Mouse (Mus musculus): ENCODE data around the gene Glt1d1. TPM values are rescaled to one million over a fixed set of nuclear protein-coding genes. Genes with fewer than 3 reads are reported as not detected.
A peak's percentile ranks its signal among the peaks of the same experiment; 100 is the strongest.

Gene Glt1d1
- polyA plus RNA-seq, 1 experiment: 0.17 TPM

GRCm38 (mm10) chr5:127610787-127611509 is 21.1 kb upstream of the Glt1d1 start:
- no peak for TF ChIP-seq GATA1 (IDR thresholded peaks at IDR 0.05; ENCODE audit: borderline replicate concordance, low read length)
- no peak for TF ChIP-seq FLI1 (IDR thresholded peaks at IDR 0.05; ENCODE audit: low read length)
- Histone ChIP-seq H3K27me3 (replicated peaks) (no peaks in the 10 kb centered on the region), H3K4me3 (replicated peaks) (peak overlapping the region; percentile 73), H3K4me1 (peaks cover 89% of the 10 kb centered on the region), H3K9me3 (no peaks in the 10 kb centered on the region), H3K36me3 (replicated peaks; ENCODE audit: low read length) (peaks cover 43% of the 10 kb centered on the region)

GRCm38 (mm10) chr5:127611881-127612280 is 20.2 kb upstream of the Glt1d1 start:
- no peaks in the 10 kb centered on the region for H3K27me3 ChIP-seq (replicated peaks)
- peaks cover 34% of the 10 kb centered on the region for H3K36me3 ChIP-seq (replicated peaks; ENCODE audit: low read length)
- peaks cover 94% of the 10 kb centered on the region for H3K4me1 ChIP-seq
- peak overlapping the region; percentile 73 for H3K4me3 ChIP-seq (replicated peaks)
- H3K9me3 ChIP-seq: no peaks in the 10 kb centered on the region
- TF ChIP-seq GATA1 (IDR thresholded peaks at IDR 0.05; ENCODE audit: borderline replicate concordance, low read length) (no peak), FLI1 (IDR thresholded peaks at IDR 0.05; ENCODE audit: low read length) (no peak)

- Histone ChIP-seq H3K4me3 (replicated peaks) (peak overlapping the region; percentile 17), H3K9me3 (no peaks in the 10 kb centered on the region), H3K36me3 (replicated peaks; ENCODE audit: low read length) (peaks cover 29% of the 10 kb centered on the region), H3K27me3 (replicated peaks) (no peaks in the 10 kb centered on the region), H3K4me1 (peaks cover 91% of the 10 kb centered on the region)
- TF ChIP-seq FLI1 (IDR thresholded peaks at IDR 0.05; ENCODE audit: low read length) (no peak), GATA1 (IDR thresholded peaks at IDR 0.05; ENCODE audit: borderline replicate concordance, low read length) (no peak)
These were observed 19.7 kb upstream of the Glt1d1 start for GRCm38 (mm10) chr5:127612397-127612796.

GRCm38 (mm10) chr5:127615459-127615858 is 16.6 kb upstream of the Glt1d1 start:
- H3K36me3 ChIP-seq (replicated peaks; ENCODE audit: low read length): peaks cover 8% of the 10 kb centered on the region
- peaks cover 60% of the 10 kb centered on the region for H3K4me1 ChIP-seq
- TF ChIP-seq FLI1 (IDR thresholded peaks at IDR 0.05; ENCODE audit: low read length) (no peak), GATA1 (IDR thresholded peaks at IDR 0.05; ENCODE audit: borderline replicate concordance, low read length) (no peak)
- no peaks in the 10 kb centered on the region for H3K27me3 ChIP-seq (replicated peaks)
- H3K4me3 ChIP-seq (replicated peaks): peak overlapping the region; percentile 98
- H3K9me3 ChIP-seq: no peaks in the 10 kb centered on the region

GRCm38 (mm10) chr5:127616151-127616550 is 15.9 kb upstream of the Glt1d1 start:
- no peaks in the 10 kb centered on the region for H3K9me3 ChIP-seq
- peaks cover 56% of the 10 kb centered on the region for H3K4me1 ChIP-seq
- H3K27me3 ChIP-seq (replicated peaks): no peaks in the 10 kb centered on the region
- H3K36me3 ChIP-seq (replicated peaks; ENCODE audit: low read length): peaks cover 8% of the 10 kb centered on the region
- no peak for TF ChIP-seq FLI1 (IDR thresholded peaks at IDR 0.05; ENCODE audit: low read length)
- TF ChIP-seq GATA1 (IDR thresholded peaks at IDR 0.05; ENCODE audit: borderline replicate concordance, low read length): no peak
- H3K4me3 ChIP-seq (replicated peaks): peak overlapping the region; percentile 98

GRCm38 (mm10) chr5:127616884-127617635 is 15.0 kb upstream of the Glt1d1 start:
- peaks cover 8% of the 10 kb centered on the region for H3K36me3 ChIP-seq (replicated peaks; ENCODE audit: low read length)
- H3K4me3 ChIP-seq (replicated peaks): peak overlapping the region; percentile 98
- TF ChIP-seq GATA1 (IDR thresholded peaks at IDR 0.05; ENCODE audit: borderline replicate concordance, low read length): no peak
- peak; percentile 67 for TF ChIP-seq FLI1 (IDR thresholded peaks at IDR 0.05; ENCODE audit: low read length)
- no peaks in the 10 kb centered on the region for H3K27me3 ChIP-seq (replicated peaks)
- H3K4me1 ChIP-seq: peaks cover 48% of the 10 kb centered on the region
- no peaks in the 10 kb centered on the region for H3K9me3 ChIP-seq

- TF ChIP-seq FLI1 (IDR thresholded peaks at IDR 0.05; ENCODE audit: low read length) (no peak), GATA1 (IDR thresholded peaks at IDR 0.05; ENCODE audit: borderline replicate concordance, low read length) (no peak)
- no peaks in the 10 kb centered on the region for H3K27me3 ChIP-seq (replicated peaks)
- H3K36me3 ChIP-seq (replicated peaks; ENCODE audit: low read length): no peaks in the 10 kb centered on the region
- H3K4me1 ChIP-seq: peaks cover 30% of the 10 kb centered on the region
- no peaks in the 10 kb centered on the region for H3K9me3 ChIP-seq
- H3K4me3 ChIP-seq (replicated peaks): no peak overlapping the region
These were observed 13.2 kb upstream of the Glt1d1 start for GRCm38 (mm10) chr5:127618834-127619233.

GRCm38 (mm10) chr5:127620371-127620770 is 11.7 kb upstream of the Glt1d1 start:
- Histone ChIP-seq H3K4me1 (peaks cover 15% of the 10 kb centered on the region), H3K27me3 (replicated peaks) (no peaks in the 10 kb centered on the region), H3K36me3 (replicated peaks; ENCODE audit: low read length) (no peaks in the 10 kb centered on the region), H3K9me3 (no peaks in the 10 kb centered on the region), H3K4me3 (replicated peaks) (no peak overlapping the region)
- TF ChIP-seq FLI1 (IDR thresholded peaks at IDR 0.05; ENCODE audit: low read length) (no peak), GATA1 (IDR thresholded peaks at IDR 0.05; ENCODE audit: borderline replicate concordance, low read length) (no peak)

- TF ChIP-seq GATA1 (IDR thresholded peaks at IDR 0.05; ENCODE audit: borderline replicate concordance, low read length): no peak
- no peak for TF ChIP-seq FLI1 (IDR thresholded peaks at IDR 0.05; ENCODE audit: low read length)
- H3K9me3 ChIP-seq: peaks cover 6% of the 10 kb centered on the region
- peaks cover 8% of the 10 kb centered on the region for H3K4me1 ChIP-seq
- no peaks in the 10 kb centered on the region for H3K36me3 ChIP-seq (replicated peaks; ENCODE audit: low read length)
- no peaks in the 10 kb centered on the region for H3K27me3 ChIP-seq (replicated peaks)
- no peak overlapping the region for H3K4me3 ChIP-seq (replicated peaks)
These were observed 11.0 kb upstream of the Glt1d1 start for GRCm38 (mm10) chr5:127621108-127621507.

All from megakaryocyte, embryonic 14.5 days (primary cell).